Mouse (Mus musculus) ES-Bruce4 (cell line): ENCODE measurements at regions not wholly inside any gene's neighbourhood (a gene's known extent, or its start where the extent isn't known, plus 50 kb on each side); places are given as distances from the start of the nearest gene placed in this dataset.

ENCODE experiments used
- CTCF ChIP-seq: IDR thresholded peaks from one replicate; pipeline ENCODE4 v1.8.1; 2011; ENCODE audit warnings: low read depth, low read length
- EP300 ChIP-seq: IDR thresholded peaks from 2 replicates; pipeline ENCODE4 v1.6.1; 2011; ENCODE audit warnings: low read depth, low read length; ENCODE audit not compliant: insufficient read depth

DNA sequence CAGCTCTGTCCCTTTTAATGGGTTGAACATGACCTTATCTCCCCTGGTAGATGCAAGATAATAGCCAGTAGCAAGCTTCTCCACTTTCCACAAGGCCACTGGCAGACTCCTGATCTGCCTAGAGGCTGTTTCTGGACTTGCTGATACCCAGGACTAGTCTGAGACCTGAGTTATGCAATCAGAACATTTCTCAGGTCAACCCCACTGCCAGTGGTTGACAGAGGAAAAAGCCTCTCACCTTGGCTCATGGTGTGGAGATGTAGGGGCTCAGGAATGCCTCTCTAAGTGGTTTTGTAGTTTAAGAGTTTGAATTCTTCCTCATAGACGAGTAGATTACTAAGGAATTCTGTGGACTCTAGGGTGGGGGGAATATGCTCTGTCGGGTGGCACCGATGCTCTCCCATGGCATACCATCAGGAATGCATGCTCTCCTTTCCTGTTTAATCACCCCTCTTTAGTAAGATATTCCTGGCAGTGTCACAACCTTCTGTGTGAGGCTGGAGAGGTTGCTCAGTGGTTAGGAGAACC lies 226.8 kb downstream of the Brinp2 start:
- no peak for TF ChIP-seq EP300
- TF ChIP-seq CTCF: no peak
